Mouse (Mus musculus) midbrain, embryonic 13.5 days (tissue): ENCODE results near the gene P4ha3. TPM values are rescaled to one million over a fixed set of nuclear protein-coding genes. Genes with fewer than 3 reads are reported as not detected.

Experiments
- ATAC-seq: fragments of 200-750 bp; cut with Nextera tagmentation; 2 replicates; pipeline ENCODE4 v1.8.0; 2017; ENCODE audit warnings: mild to moderate bottlenecking, moderate TSS enrichment, moderate library complexity
- H3K27ac ChIP-seq: fragments of 300-500 bp; sonication (generic); 2 replicates; pipeline ENCODE4 v1.5.1; 2015; ENCODE audit warnings: inconsistent platforms, mild to moderate bottlenecking, moderate library complexity
- H3K27me3 ChIP-seq: fragments of 300-500 bp; sonication (generic); 2 replicates; pipeline ENCODE4 v1.6.1; 2015; ENCODE audit warnings: mild to moderate bottlenecking, inconsistent platforms
- H3K36me3 ChIP-seq: fragments of 300-500 bp; sonication (generic); 2 replicates; pipeline ENCODE4 v1.6.1; 2015; ENCODE audit warnings: mild to moderate bottlenecking, inconsistent platforms
- H3K4me1 ChIP-seq: fragments of 300-500 bp; sonication (generic); replicated peaks from 2 replicates; pipeline ENCODE4 v1.6.1; 2015; ENCODE audit warnings: inconsistent platforms
- H3K4me2 ChIP-seq: fragments of 300-500 bp; sonication (generic); replicated peaks from 2 replicates; pipeline ENCODE4 v1.6.1; 2015; ENCODE audit warnings: moderate library complexity, mild to moderate bottlenecking, inconsistent platforms
- H3K4me3 ChIP-seq: fragments of 300-500 bp; sonication (generic); replicated peaks from 2 replicates; pipeline ENCODE4 v1.5.1; 2015; ENCODE audit warnings: mild to moderate bottlenecking, inconsistent platforms
- H3K9ac ChIP-seq: fragments of 300-500 bp; sonication (generic); replicated peaks from 2 replicates; pipeline ENCODE4 v1.6.1; 2015; ENCODE audit warnings: mild to moderate bottlenecking, inconsistent platforms
- H3K9me3 ChIP-seq: fragments of 300-500 bp; sonication (generic); 2 replicates; pipeline ENCODE4 v1.6.1; 2016; ENCODE audit warnings: mild to moderate bottlenecking, inconsistent platforms
- WGBS: fragments of 180-500 bp; shearing (Covaris S2); methylation state at CpG from one replicate; pipeline ENCODE4 v1.1.7; 2015; 5-methylcytosine and 5-hydroxymethylcytosine counted together
- polyA plus RNA-seq: library from polyadenylated mRNA; unstranded; fragments of >200 nt; fragmentation: Nextera tagmentation; extraction: Ambion mirVana; gene quantifications from 2 replicates; pipeline ENCODE4 v1.2.1, GENCODE M21; 2015

Gene P4ha3
- polyA plus RNA-seq, 1 experiment from 2014 or later = 5.5 TPM

DNA sequence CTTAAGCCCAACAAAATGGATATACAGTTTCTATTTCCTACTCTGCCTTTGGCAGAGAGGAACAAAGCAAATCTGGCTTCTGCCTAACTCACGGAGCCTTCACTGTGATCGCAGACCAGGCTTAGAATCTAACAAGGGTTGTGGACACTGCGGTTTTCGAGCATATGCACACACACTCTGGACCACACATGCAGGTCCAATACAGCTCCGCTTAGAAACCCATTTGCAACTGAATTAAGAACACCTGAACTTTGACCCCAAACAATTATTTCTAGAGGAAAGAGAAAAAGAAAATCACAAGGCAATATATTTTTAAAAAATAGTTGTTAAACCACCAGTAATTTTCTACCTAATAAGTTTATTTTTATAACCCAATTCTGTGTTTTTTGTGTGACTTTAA, 71.0 kb downstream of the P4ha3 start:
- no peaks in the 10 kb centered on the region for H3K9me3 ChIP-seq
- H3K27me3 ChIP-seq = no peaks in the 10 kb centered on the region
- no peaks in the 10 kb centered on the region for H3K4me1 ChIP-seq
- 76% methylated on average over 5 of the region's 5 CpGs for WGBS
- H3K27ac ChIP-seq = no peak overlapping the region
- H3K4me3 ChIP-seq = no peak overlapping the region
- no peak overlapping the region for H3K4me2 ChIP-seq
- ATAC-seq = no peak
- peaks cover 17% of the 10 kb centered on the region for H3K36me3 ChIP-seq
- H3K9ac ChIP-seq = no peak overlapping the region

DNA sequence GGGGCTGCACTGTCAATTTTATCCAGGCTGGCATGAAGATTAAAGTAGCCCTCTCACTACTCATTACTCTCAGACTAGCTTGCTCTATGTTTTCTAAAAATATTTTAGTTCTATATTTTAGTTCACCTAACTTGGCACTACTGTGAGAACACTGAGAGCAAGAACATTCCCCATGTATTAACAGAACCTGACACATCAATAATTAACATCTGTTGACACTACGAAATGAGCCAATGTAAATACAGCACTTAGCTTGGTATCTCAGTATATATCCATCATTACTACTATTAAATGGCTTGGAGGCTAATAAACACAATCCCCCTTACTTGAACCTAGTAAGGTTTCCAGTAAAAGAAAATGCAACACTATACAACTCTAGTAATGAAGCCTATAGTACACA, 71.4 kb downstream of the P4ha3 start:
- Histone ChIP-seq H3K9ac (no peak overlapping the region), H3K4me2 (no peak overlapping the region), H3K4me1 (no peaks in the 10 kb centered on the region), H3K36me3 (peaks cover 14% of the 10 kb centered on the region), H3K27ac (no peak overlapping the region), H3K4me3 (no peak overlapping the region), H3K9me3 (no peaks in the 10 kb centered on the region), H3K27me3 (no peaks in the 10 kb centered on the region)
- ATAC-seq = no peak
- WGBS = 96% methylated on average over 1 of the region's 1 CpGs

DNA sequence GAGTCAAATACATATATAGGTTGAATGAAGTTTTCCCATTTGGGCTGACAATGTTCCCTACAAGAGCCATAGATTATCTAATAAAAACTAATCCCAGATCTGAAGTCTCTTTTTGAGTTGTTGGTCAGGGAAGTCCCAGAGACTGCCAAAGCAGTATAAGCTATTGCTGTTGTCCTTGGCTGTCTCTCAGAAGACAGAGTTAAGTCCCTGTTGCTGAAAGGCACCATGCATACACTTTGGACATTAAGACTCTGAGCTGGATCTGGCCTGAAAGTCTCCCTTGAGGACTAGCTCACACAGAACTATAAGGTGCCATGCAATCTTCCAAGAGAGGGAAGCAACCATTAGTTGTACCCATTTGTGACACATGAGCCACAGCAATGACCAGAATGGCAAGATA, 72.5 kb downstream of the P4ha3 start:
- no peak overlapping the region for H3K4me2 ChIP-seq
- no peak overlapping the region for H3K27ac ChIP-seq
- H3K4me1 ChIP-seq = no peaks in the 10 kb centered on the region
- no peaks in the 10 kb centered on the region for H3K9me3 ChIP-seq
- no peak overlapping the region for H3K9ac ChIP-seq
- ATAC-seq = no peak
- peaks cover 11% of the 10 kb centered on the region for H3K36me3 ChIP-seq
- H3K27me3 ChIP-seq = no peaks in the 10 kb centered on the region
- H3K4me3 ChIP-seq = no peak overlapping the region

DNA sequence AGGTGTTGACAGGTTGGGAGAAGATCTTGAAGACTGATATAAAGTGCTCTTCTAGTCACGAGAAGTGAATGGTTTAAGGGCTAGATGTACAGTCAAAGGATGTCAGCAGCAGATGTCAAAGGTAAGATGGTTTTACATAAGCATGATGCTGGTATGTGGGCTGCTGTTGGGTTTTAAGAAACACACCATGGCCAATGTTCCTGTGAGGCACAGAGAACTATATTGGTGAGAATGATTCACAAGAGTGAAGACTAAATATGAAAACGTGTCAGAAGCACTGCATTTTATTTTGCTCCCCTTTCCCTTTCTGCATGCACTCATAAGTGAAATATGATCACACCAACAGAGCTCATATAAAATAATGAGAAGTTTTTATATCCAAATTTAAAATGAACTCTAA, 77.8 kb downstream of the P4ha3 start:
- 96% methylated on average over 2 of the region's 2 CpGs for WGBS
- Histone ChIP-seq H3K27me3 (no peaks in the 10 kb centered on the region), H3K9me3 (no peaks in the 10 kb centered on the region), H3K4me1 (peaks cover 5% of the 10 kb centered on the region), H3K4me2 (no peak overlapping the region), H3K9ac (no peak overlapping the region), H3K27ac (no peak overlapping the region), H3K36me3 (no peaks in the 10 kb centered on the region), H3K4me3 (no peak overlapping the region)
- ATAC-seq = no peak

DNA sequence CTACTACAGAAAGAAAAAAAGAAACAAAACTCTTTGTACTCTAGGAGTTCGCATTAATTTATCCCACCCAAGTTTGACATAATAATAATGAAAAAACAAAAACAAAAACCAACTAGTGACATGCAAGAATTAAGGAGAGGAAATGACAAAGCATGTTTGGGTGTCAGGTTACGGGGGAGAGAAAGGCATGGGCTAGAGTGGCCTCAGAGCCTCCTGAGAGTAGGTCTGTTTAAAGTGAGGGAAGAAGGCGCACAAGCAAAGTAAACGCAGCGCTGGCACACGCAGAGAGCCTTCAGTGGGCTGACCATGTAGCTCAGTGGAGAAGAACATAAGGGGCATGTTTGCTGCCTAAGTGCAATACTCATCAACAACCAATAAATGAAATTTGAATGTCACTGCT, 79.6 kb downstream of the P4ha3 start:
- H3K36me3 ChIP-seq = no peaks in the 10 kb centered on the region
- no peak overlapping the region for H3K27ac ChIP-seq
- H3K27me3 ChIP-seq = no peaks in the 10 kb centered on the region
- 69% methylated on average over 6 of the region's 6 CpGs for WGBS
- H3K9ac ChIP-seq = no peak overlapping the region
- no peaks in the 10 kb centered on the region for H3K9me3 ChIP-seq
- no peak overlapping the region for H3K4me2 ChIP-seq
- H3K4me1 ChIP-seq = peaks cover 17% of the 10 kb centered on the region
- no peak overlapping the region for H3K4me3 ChIP-seq
- ATAC-seq = no peak

Other genes with a start within 250 kb of the P4ha3 start
- 57.1 and 59.4 TPM in 2 replicates for gene Pold3, start 164.0 kb upstream of the P4ha3 start, polyA plus RNA-seq
- gene Lipt2, start 126.2 kb upstream of the P4ha3 start, polyA plus RNA-seq = 14.6 and 16.6 TPM in 2 replicates
- gene Kcne3, start 109.0 kb upstream of the P4ha3 start, polyA plus RNA-seq = 1.2 and 1.7 TPM in 2 replicates
- gene Pgm2l1, start 58.1 kb upstream of the P4ha3 start, polyA plus RNA-seq = 21.3 and 22.9 TPM in 2 replicates
- 25.7 and 28.7 TPM in 2 replicates for gene C2cd3, start 86.7 kb downstream of the P4ha3 start, polyA plus RNA-seq
- 139 and 144 TPM in 2 replicates for gene Ppme1, start 86.8 kb downstream of the P4ha3 start, polyA plus RNA-seq
- gene Ucp3, start 187.5 kb downstream of the P4ha3 start, polyA plus RNA-seq = not detected in 2 replicates
- 51.9 and 52.5 TPM in 2 replicates for gene Ucp2, start 207.8 kb downstream of the P4ha3 start, polyA plus RNA-seq
- 1.2 and 3.2 TPM in 2 replicates for gene Dnajb13, start 229.4 kb downstream of the P4ha3 start, polyA plus RNA-seq